Mouse (Mus musculus): Measurements from ENCODE around the gene Trmo. TPM values are rescaled to one million over a fixed set of nuclear protein-coding genes. Genes with fewer than 3 reads are reported as not detected.

Gene Trmo
- total and polyA plus RNA-seq, 3 experiments = 3.5 to 4.1 TPM; not detected in 1

DNA sequence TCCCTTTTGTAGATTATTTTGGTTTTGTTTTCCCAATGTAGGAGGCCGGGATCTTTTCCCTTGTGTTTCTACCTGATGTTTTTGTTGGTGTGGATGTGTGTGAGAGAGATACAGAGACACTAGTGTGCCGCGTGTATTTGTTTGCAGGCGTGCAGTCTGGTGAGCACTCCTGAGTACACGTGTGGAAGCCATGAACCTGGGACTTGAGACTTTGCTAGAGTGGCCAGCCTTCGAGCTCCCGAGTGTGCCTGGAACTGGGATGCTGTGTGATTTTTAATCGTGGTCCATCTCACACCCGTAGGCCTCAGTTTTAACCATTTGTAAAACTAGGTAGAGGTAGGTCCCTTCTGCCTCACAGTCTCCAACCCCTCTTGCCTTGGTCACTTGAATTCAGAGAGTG lies 40.3 kb downstream of the Trmo start:
- Histone ChIP-seq H3K9ac (ENCODE audit: control insufficient read depth, low read depth, low read length, poor library complexity, severe bottlenecking) (no peak overlapping the region), H3K79me2 (ENCODE audit: control insufficient read depth, insufficient read depth, low read length, poor library complexity) (no peaks in the 10 kb centered on the region), H3K27ac (ENCODE audit: control insufficient read depth, low read depth, low read length) (no peak overlapping the region), H3K9me3 (replicated peaks; ENCODE audit: insufficient read depth, low read length) (no peaks in the 10 kb centered on the region), H3K4me1 (ENCODE audit: control insufficient read depth in 1 of 2, insufficient read depth in 2 of 2, low read length in 2 of 2) (no peaks in the 10 kb centered on the region), H3K4me3 (ENCODE audit: control insufficient read depth in 1 of 2, insufficient read depth in 1 of 2, low read depth in 2 of 2, low read length in 2 of 2) (no peak overlapping the region), H3K36me3 (ENCODE audit: control insufficient read depth in 1 of 2, insufficient read depth in 2 of 2, low read length in 2 of 2) (no peaks in the 10 kb centered on the region), H3K27me3 (ENCODE audit: control insufficient read depth in 1 of 2, insufficient read depth in 2 of 2, low read length in 2 of 2) (peaks cover 0 to 22% of the 10 kb centered on the region in 2 experiments)
- no peak for DNase-seq (ENCODE audit: low read depth, low spot score)
- no peak for TF ChIP-seq SMC3 (IDR thresholded peaks at IDR 0.05; ENCODE audit: low read depth, low read length)
- no peak for TF ChIP-seq CTCF (IDR thresholded peaks at IDR 0.05 in 2 of 3, conservative IDR thresholded peaks at IDR 0.05 in 1 of 3; ENCODE audit: control insufficient read depth in 1 of 3, insufficient read depth in 1 of 3, low read depth in 2 of 3, low read length in 3 of 3, poor library complexity in 1 of 3, severe bottlenecking in 1 of 3)
- no peak for TF ChIP-seq KAT2A (conservative IDR thresholded peaks at IDR 0.05; ENCODE audit: low read depth, low read length)
- no peak for TF ChIP-seq MAX (IDR thresholded peaks at IDR 0.05; ENCODE audit: low read length)
- TF ChIP-seq MAZ (IDR thresholded peaks at IDR 0.05; ENCODE audit: low read depth, low read length) = no peak
- TF ChIP-seq BHLHE40 (IDR thresholded peaks at IDR 0.05; ENCODE audit: borderline replicate concordance, low read depth, low read length) = no peak
- TF ChIP-seq MYC (IDR thresholded peaks at IDR 0.05; ENCODE audit: low read depth, low read length) = no peak
- no peak for TF ChIP-seq NRF1 (IDR thresholded peaks at IDR 0.05; ENCODE audit: insufficient read depth, low read depth, low read length, poor library complexity, severe bottlenecking)
- no peak for TF ChIP-seq JUND (IDR thresholded peaks at IDR 0.05; ENCODE audit: low read depth, low read length)
- TF ChIP-seq HCFC1 (IDR thresholded peaks at IDR 0.05; ENCODE audit: low read depth, low read length) = no peak
- TF ChIP-seq GATA1 (IDR thresholded peaks at IDR 0.05; ENCODE audit: low read depth, low read length) = no peak
- TF ChIP-seq TBP (IDR thresholded peaks at IDR 0.05; ENCODE audit: low read depth, low read length) = no peak
- TF ChIP-seq MXI1 (IDR thresholded peaks at IDR 0.05; ENCODE audit: low read depth, low read length) = no peak
- TF ChIP-seq ZC3H11A (IDR thresholded peaks at IDR 0.05; ENCODE audit: low read depth, low read length) = no peak
- TF ChIP-seq MEF2A (IDR thresholded peaks at IDR 0.05; ENCODE audit: extremely low read depth, insufficient replicate concordance, low read depth, low read length, poor library complexity, severe bottlenecking) = no peak

DNA sequence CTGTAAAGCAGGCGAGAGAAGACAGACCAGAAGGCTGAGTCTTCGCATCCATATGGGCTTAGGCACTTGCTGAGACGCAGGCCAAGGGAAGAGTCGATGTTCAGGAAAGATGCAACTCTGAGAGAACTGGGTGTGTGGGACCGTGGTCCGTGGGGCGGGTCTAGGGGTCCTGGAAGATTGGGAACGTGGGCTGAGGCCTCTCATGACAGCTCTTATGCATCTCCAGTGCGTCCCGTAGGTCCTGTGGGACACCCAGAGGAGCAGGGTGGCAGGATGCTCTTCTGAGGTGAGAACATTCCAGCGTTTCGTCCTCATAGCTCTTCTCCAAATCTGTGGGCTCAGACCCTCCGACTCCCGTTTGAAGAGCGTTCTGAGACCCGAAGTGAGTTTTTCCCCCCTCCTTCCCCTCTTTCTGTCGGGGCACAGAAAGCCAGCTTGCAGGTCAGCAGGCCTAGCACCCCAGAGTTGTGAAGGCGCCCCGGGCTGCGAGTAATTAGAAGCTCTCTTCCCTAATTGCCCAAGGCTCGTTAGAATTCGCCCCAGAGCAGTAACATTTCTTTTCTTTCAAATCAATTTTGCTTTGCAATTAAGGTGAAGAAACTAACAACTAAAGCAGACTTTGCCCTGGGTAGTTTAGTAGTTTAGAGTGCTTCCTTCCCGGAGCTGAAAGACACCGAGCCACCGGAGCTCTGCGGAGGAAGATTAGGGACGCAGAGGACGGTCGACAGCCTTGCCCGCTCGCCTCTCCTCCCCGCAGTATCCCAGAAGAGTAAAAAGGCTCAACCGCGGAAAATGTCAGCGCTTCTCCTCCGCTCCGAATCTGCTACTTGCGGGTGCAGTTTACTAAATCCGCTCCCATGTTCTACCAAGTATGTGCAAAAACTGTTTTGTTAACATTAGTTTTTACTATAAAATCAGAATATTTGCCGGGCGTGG lies 41.4 kb downstream of the Trmo start:
- Histone ChIP-seq H3K36me3 (ENCODE audit: control insufficient read depth in 1 of 2, insufficient read depth in 2 of 2, low read length in 2 of 2) (no peaks in the 10 kb centered on the region), H3K79me2 (ENCODE audit: control insufficient read depth, insufficient read depth, low read length, poor library complexity) (no peaks in the 10 kb centered on the region), H3K27ac (ENCODE audit: control insufficient read depth, low read depth, low read length) (no peak overlapping the region), H3K4me3 (ENCODE audit: control insufficient read depth in 1 of 2, insufficient read depth in 1 of 2, low read depth in 2 of 2, low read length in 2 of 2) (no peak overlapping the region), H3K9ac (ENCODE audit: control insufficient read depth, low read depth, low read length, poor library complexity, severe bottlenecking) (no peak overlapping the region), H3K27me3 (ENCODE audit: control insufficient read depth in 1 of 2, insufficient read depth in 2 of 2, low read length in 2 of 2) (peaks cover 0 to 20% of the 10 kb centered on the region in 2 experiments), H3K9me3 (replicated peaks; ENCODE audit: insufficient read depth, low read length) (no peaks in the 10 kb centered on the region), H3K4me1 (ENCODE audit: control insufficient read depth in 1 of 2, insufficient read depth in 2 of 2, low read length in 2 of 2) (no peaks in the 10 kb centered on the region)
- TF ChIP-seq MYB (IDR thresholded peaks at IDR 0.05; ENCODE audit: low read depth, low read length) (no peak), EP300 (IDR thresholded peaks at IDR 0.05; ENCODE audit: low read depth in 1 of 2, low read length in 2 of 2) (no peak), RAD21 (IDR thresholded peaks at IDR 0.05; ENCODE audit: low read depth, low read length) (no peak), UBTF (IDR thresholded peaks at IDR 0.05; ENCODE audit: borderline replicate concordance, insufficient read depth, low read depth, low read length) (no peak), USF2 (IDR thresholded peaks at IDR 0.05; ENCODE audit: borderline replicate concordance in 1 of 2, insufficient read depth in 1 of 2, low read depth in 1 of 2, low read length in 2 of 2) (no peak), CHD2 (IDR thresholded peaks at IDR 0.05; ENCODE audit: low read length) (no peak), ZNF384 (IDR thresholded peaks at IDR 0.05; ENCODE audit: low read depth, low read length) (no peak), CHD1 (IDR thresholded peaks at IDR 0.05; ENCODE audit: low read depth, low read length) (no peak), ELF1 (IDR thresholded peaks at IDR 0.05; ENCODE audit: low read depth, low read length) (no peak), E2F4 (IDR thresholded peaks at IDR 0.05; ENCODE audit: borderline replicate concordance, low read depth, low read length) (no peak), GATA1 (IDR thresholded peaks at IDR 0.05; ENCODE audit: low read depth, low read length) (no peak), CTCF (IDR thresholded peaks at IDR 0.05 in 2 of 3, conservative IDR thresholded peaks at IDR 0.05 in 1 of 3; ENCODE audit: control insufficient read depth in 1 of 3, insufficient read depth in 1 of 3, low read depth in 2 of 3, low read length in 3 of 3, poor library complexity in 1 of 3, severe bottlenecking in 1 of 3) (no peak), TAL1 (IDR thresholded peaks at IDR 0.05; ENCODE audit: low read length) (no peak), POLR2A (IDR thresholded peaks at IDR 0.05; ENCODE audit: control insufficient read depth in 1 of 2, insufficient read depth in 1 of 2, low read depth in 1 of 2, low read length in 2 of 2, poor library complexity in 1 of 2) (no peak), MAFK (IDR thresholded peaks at IDR 0.05; ENCODE audit: borderline replicate concordance, low read depth, low read length) (no peak), GABPA (IDR thresholded peaks at IDR 0.05; ENCODE audit: low read depth, low read length) (no peak), KAT2A (conservative IDR thresholded peaks at IDR 0.05; ENCODE audit: low read depth, low read length) (no peak), MAZ (IDR thresholded peaks at IDR 0.05; ENCODE audit: low read depth, low read length) (no peak)
- no peak for DNase-seq (ENCODE audit: low read depth, low spot score)
